Mouse (Mus musculus) liver, adult 2 months (tissue): ENCODE measurements around the gene Toe1.

Source experiments
- CTCF ChIP-seq: fragments of 200-500 bp; IDR thresholded peaks from 2 replicates; pipeline ENCODE4 v1.5.1; 2011; ENCODE audit warnings: low read depth, low read length, control low read depth
- POLR2A ChIP-seq: fragments of 200-500 bp; IDR thresholded peaks from 2 replicates; pipeline ENCODE4 v1.6.1; 2011; ENCODE audit warnings: low read length, control low read depth; ENCODE audit not compliant: insufficient read depth; ENCODE audit errors: extremely low read depth

GRCm38 (mm10) chr4:116796442-116797110, 10.9 kb downstream of the Toe1 start:
- TF ChIP-seq POLR2A = no peak
- no peak for TF ChIP-seq CTCF
